Mouse (Mus musculus) neural tube, embryonic 14.5 days (tissue): ENCODE measurements around the gene Cntfr. TPM values are rescaled to one million over a fixed set of nuclear protein-coding genes. Genes with fewer than 3 reads are reported as not detected.
"Not testable (repeated sequence)": the region's sequence is repeated elsewhere in the genome, so short reads cannot be mapped to it uniquely, and the experiment has no call there.

Experiments
- ATAC-seq: fragments of 200-750 bp; cut with Nextera tagmentation; 2 replicates; pipeline ENCODE4 v1.8.0; 2017; ENCODE audit warnings: low read depth, mild to moderate bottlenecking, moderate TSS enrichment, moderate library complexity
- H3K27ac ChIP-seq: fragments of 300-500 bp; sonication (generic); 2 replicates; pipeline ENCODE4 v1.5.1; 2014; ENCODE audit warnings: low read depth, mild to moderate bottlenecking, control low read depth, low read length, moderate library complexity, mixed read lengths
- H3K27me3 ChIP-seq: fragments of 300-500 bp; sonication (generic); 2 replicates; pipeline ENCODE4 v1.6.1; 2014; ENCODE audit warnings: low read length; ENCODE audit not compliant: control insufficient read depth, insufficient read depth
- H3K36me3 ChIP-seq: fragments of 300-500 bp; sonication (generic); 2 replicates; pipeline ENCODE4 v1.6.1; 2014; ENCODE audit warnings: low read length, mixed read lengths; ENCODE audit not compliant: control insufficient read depth, insufficient read depth
- H3K4me1 ChIP-seq: fragments of 300-500 bp; sonication (generic); 2 replicates; pipeline ENCODE4 v1.6.1; 2014; ENCODE audit warnings: low read length; ENCODE audit not compliant: control insufficient read depth, insufficient read depth
- H3K4me2 ChIP-seq: fragments of 300-500 bp; sonication (generic); 2 replicates; pipeline ENCODE4 v1.6.1; 2014; ENCODE audit warnings: mild to moderate bottlenecking, low read depth, low read length, control low read depth
- H3K4me3 ChIP-seq: fragments of 300-500 bp; sonication (generic); 2 replicates; pipeline ENCODE4 v1.5.1; 2014; ENCODE audit warnings: low read depth, low read length, control low read depth, mixed read lengths
- H3K9ac ChIP-seq: fragments of 300-500 bp; sonication (generic); replicated peaks from 2 replicates; pipeline ENCODE4 v1.6.1; 2014; ENCODE audit warnings: low read depth, mild to moderate bottlenecking, control low read depth, low read length, mixed read lengths
- H3K9me3 ChIP-seq: fragments of 300-500 bp; sonication (generic); 2 replicates; pipeline ENCODE4 v1.6.1; 2016; ENCODE audit warnings: low read length; ENCODE audit not compliant: control insufficient read depth
- WGBS: fragments of 180-500 bp; shearing (Covaris S2); extraction: QIAGEN DNeasy Blood & Tissue Kit; methylation state at CpG from one replicate; pipeline ENCODE4 v1.1.7; 2014; 5-methylcytosine and 5-hydroxymethylcytosine counted together
- polyA plus RNA-seq: library from polyadenylated mRNA; unstranded; fragments of >200 nt; fragmentation: Nextera tagmentation; extraction: Ambion mirVana; gene quantifications from 2 replicates; pipeline ENCODE4 v1.2.1, GENCODE M21; 2014

The Cntfr gene
- polyA plus RNA-seq, 1 experiment from 2014 or later: 15.6 TPM

GRCm38 (mm10) chr4:41684931-41685453 lies 11.9 kb downstream of the Cntfr start:
- H3K4me2 ChIP-seq, H3K27me3 ChIP-seq, H3K27ac ChIP-seq, H3K36me3 ChIP-seq, H3K4me3 ChIP-seq, H3K9ac ChIP-seq, H3K9me3 ChIP-seq, H3K4me1 ChIP-seq: not testable (repeated sequence)
- 2% methylated on average over 14 of the region's 14 CpGs for WGBS
- peak; percentile 19; the same call in 1 of the 2 replicates for ATAC-seq

GRCm38 (mm10) chr4:41684131-41684930 lies 12.6 kb downstream of the Cntfr start:
- not testable (repeated sequence) for H3K9ac ChIP-seq, H3K4me3 ChIP-seq, H3K27me3 ChIP-seq, H3K36me3 ChIP-seq, H3K9me3 ChIP-seq, H3K4me1 ChIP-seq, H3K27ac ChIP-seq
- H3K4me2 ChIP-seq: peak overlapping the region; percentile 8; the same call in 1 of the 2 replicates
- 3% methylated on average over 20 of the region's 27 CpGs for WGBS
- ATAC-seq: peak; percentile 47; the same call in 1 of the 2 replicates

- H3K9ac ChIP-seq, H3K27me3 ChIP-seq, H3K9me3 ChIP-seq, H3K27ac ChIP-seq, H3K4me3 ChIP-seq, H3K36me3 ChIP-seq, H3K4me2 ChIP-seq: not testable (repeated sequence)
- peak; percentile 21 for ATAC-seq
- WGBS: 0% methylated on average over 2 of the region's 27 CpGs
- H3K4me1 ChIP-seq: peaks cover 11% of the 10 kb centered on the region
Measured at GRCm38 (mm10) chr4:41683303-41683702, 13.6 kb downstream of the Cntfr start.

GRCm38 (mm10) chr4:41682789-41683188 lies 14.1 kb downstream of the Cntfr start:
- H3K27me3 ChIP-seq: no peaks in the 10 kb centered on the region
- H3K4me3 ChIP-seq: no peak overlapping the region
- H3K36me3 ChIP-seq: no peaks in the 10 kb centered on the region
- peaks cover 13% of the 10 kb centered on the region for H3K4me1 ChIP-seq
- ATAC-seq: no peak
- no peak overlapping the region for H3K9ac ChIP-seq
- H3K9me3 ChIP-seq: no peaks in the 10 kb centered on the region
- 0 out of 2 replicates have a peak overlapping the region, but pooled peaks have one; percentile 16 for H3K27ac ChIP-seq
- WGBS: 24% methylated on average over 6 of the region's 6 CpGs
- H3K4me2 ChIP-seq: no peak overlapping the region

- H3K9ac ChIP-seq: no peak overlapping the region
- ATAC-seq: no peak
- no peaks in the 10 kb centered on the region for H3K9me3 ChIP-seq
- H3K27ac ChIP-seq: no peak overlapping the region
- H3K4me2 ChIP-seq: no peak overlapping the region
- no peak overlapping the region for H3K4me3 ChIP-seq
- peaks cover 21% of the 10 kb centered on the region for H3K4me1 ChIP-seq
- WGBS: 66% methylated on average over 10 of the region's 10 CpGs
- no peaks in the 10 kb centered on the region for H3K36me3 ChIP-seq
- no peaks in the 10 kb centered on the region for H3K27me3 ChIP-seq
Measured at GRCm38 (mm10) chr4:41681947-41682346, 14.9 kb downstream of the Cntfr start.

- Histone ChIP-seq H3K27ac (no peak overlapping the region), H3K9me3 (no peaks in the 10 kb centered on the region), H3K9ac (no peak overlapping the region), H3K27me3 (no peaks in the 10 kb centered on the region), H3K36me3 (no peaks in the 10 kb centered on the region), H3K4me3 (no peak overlapping the region), H3K4me1 (peaks cover 27% of the 10 kb centered on the region), H3K4me2 (no peak overlapping the region)
- no peak for ATAC-seq
- WGBS: 59% methylated on average over 4 of the region's 4 CpGs
Measured at GRCm38 (mm10) chr4:41681176-41681575, 15.7 kb downstream of the Cntfr start.

GRCm38 (mm10) chr4:41679291-41679690 lies 17.6 kb downstream of the Cntfr start:
- WGBS: 38% methylated on average over 1 of the region's 2 CpGs
- Histone ChIP-seq H3K4me3 (no peak overlapping the region), H3K27ac (peak overlapping the region; percentile 1; the same call in 1 of the 2 replicates), H3K9me3 (no peaks in the 10 kb centered on the region), H3K4me2 (no peak overlapping the region), H3K36me3 (no peaks in the 10 kb centered on the region), H3K27me3 (no peaks in the 10 kb centered on the region), H3K4me1 (peaks cover 38% of the 10 kb centered on the region), H3K9ac (no peak overlapping the region)
- no peak for ATAC-seq

- Histone ChIP-seq H3K9me3 (no peaks in the 10 kb centered on the region), H3K27me3 (no peaks in the 10 kb centered on the region), H3K4me2 (no peak overlapping the region), H3K9ac (no peak overlapping the region), H3K36me3 (no peaks in the 10 kb centered on the region), H3K4me3 (no peak overlapping the region), H3K4me1 (peaks cover 38% of the 10 kb centered on the region), H3K27ac (peak overlapping the region; percentile 1; the same call in 1 of the 2 replicates)
- 75% methylated on average over 6 of the region's 6 CpGs for WGBS
- ATAC-seq: no peak
Measured at GRCm38 (mm10) chr4:41678863-41679262, 18.0 kb downstream of the Cntfr start.

- Histone ChIP-seq H3K4me1 (peaks cover 45% of the 10 kb centered on the region), H3K9ac (no peak overlapping the region), H3K4me3 (no peak overlapping the region), H3K4me2 (no peak overlapping the region), H3K9me3 (no peaks in the 10 kb centered on the region), H3K27ac (peak overlapping the region; percentile 64; the same call in 1 of the 2 replicates), H3K36me3 (no peaks in the 10 kb centered on the region), H3K27me3 (no peaks in the 10 kb centered on the region)
- ATAC-seq: peak; percentile 79
- WGBS: 31% methylated on average over 13 of the region's 13 CpGs
Measured at GRCm38 (mm10) chr4:41677006-41677629, 19.8 kb downstream of the Cntfr start.
